In the genomic region with DNA sequence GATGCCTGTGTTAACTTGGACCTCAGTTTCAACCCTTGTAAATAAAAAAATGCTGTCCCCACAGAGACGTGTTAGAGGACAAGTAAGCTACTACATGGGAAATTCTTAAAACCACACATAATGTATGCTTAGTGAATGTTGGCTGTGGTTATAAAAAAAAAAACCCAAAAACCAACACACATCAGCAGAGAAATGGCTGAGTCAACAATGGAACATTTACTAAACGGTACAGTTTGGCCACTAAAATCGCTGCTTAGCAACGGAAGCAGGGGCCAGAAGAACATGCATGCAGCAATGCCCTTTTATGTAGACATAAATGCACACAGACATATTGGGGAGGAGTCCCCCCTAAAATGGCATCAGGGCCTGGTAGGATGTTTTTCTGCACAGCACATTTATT, we compare ENCODE assay signal across 28 mouse cellular contexts. TPM values are rescaled to one million over a fixed set of nuclear protein-coding genes. Genes with fewer than 3 reads are reported as not detected.
DNase-seq lines count a peak whose midpoint lies in the region; ATAC-seq and TF ChIP-seq lines count a peak whose summit lies in the region.
"Had no signal": no experiment of that assay in that cellular context is flagged by ENCODE, and none has a peak within 500 bp of the region (broad histone marks: within the 10 kb centered on the region; RNA-seq: fewer than 3 reads in every experiment).

No protein-coding gene starts in this region.

- peak; percentile 35 for DNase-seq in thymus, postnatal 0 days (ENCODE audit: low spot score)
- no peak for DNase-seq in thymus, adult 2 months
- peak; percentile 62 for DNase-seq in NIH3T3 (ENCODE audit: low read depth)
- peak; percentile 19 for DNase-seq in naive thymus-derived CD4-positive, alpha-beta T cell, adult 2 months (ENCODE audit: low read depth)
- no peak for DNase-seq in layer of hippocampus, postnatal 25 days (ENCODE audit: extremely low spot score in 1 of 2, low spot score in 1 of 2)
- no peak for DNase-seq in B cell, adult 2 months
- DNase-seq: adrenal gland, adult 8-10 months; cerebellum, adult 8-10 months; cerebellum, postnatal 25 days; gastrocnemius, postnatal 10 days; kidney, adult 11 months; kidney, postnatal 36 days; liver, embryonic 13.5 days; lung, postnatal 4 days; right cerebral cortex, postnatal 4 days; thymus, adult 18-20 months; thymus, postnatal 4 days had no signal

- no peak overlapping the region for H3K4me3 ChIP-seq in thymus, adult 2 months (ENCODE audit: control insufficient read depth, insufficient read depth, low read length)
- H3K4me3 ChIP-seq: heart, embryonic 15.5 days; hindbrain, embryonic 12.5 days; kidney, embryonic 15.5 days; layer of hippocampus, adult 2 months; liver, embryonic 13.5 days; midbrain, embryonic 15.5 days; neural tube, embryonic 12.5 days had no signal

- ATAC-seq in hematopoietic stem cell, adult 5-6 weeks (replicated peaks in 1 of 2; ENCODE audit: insufficient read depth in 1 of 2, low FRiP score in 2 of 2, low TSS enrichment in 1 of 2, low read depth in 1 of 2, poor library complexity in 2 of 2, severe bottlenecking in 2 of 2) = peak; percentile 57 to 61
- no peak for ATAC-seq in frontal cortex, adult (ENCODE audit: low TSS enrichment)
- ATAC-seq: forebrain, embryonic 14.5 days; midbrain, embryonic 15.5 days had no signal

- WGBS in thymus, adult 2 months = 4% methylated on average over 4 of the region's 4 CpGs

- TF ChIP-seq CTCF in thymus, adult 2 months (IDR thresholded peaks at IDR 0.05; ENCODE audit: borderline replicate concordance, control insufficient read depth, extremely low read depth, insufficient read depth, low read length, poor library complexity) = no peak

- no peak overlapping the region for H3K27ac ChIP-seq in thymus, adult 2 months (ENCODE audit: control insufficient read depth, insufficient read depth, low read length)
- H3K27ac ChIP-seq: heart, embryonic 15.5 days; hindbrain, embryonic 12.5 days; kidney, embryonic 15.5 days; layer of hippocampus, adult 2 months; liver, embryonic 13.5 days; midbrain, embryonic 15.5 days; neural tube, embryonic 12.5 days; stomach, postnatal 0 days had no signal

- H3K4me1 ChIP-seq in thymus, adult 2 months (replicated peaks; ENCODE audit: control insufficient read depth, insufficient read depth, low read length) = peaks cover 19% of the 10 kb centered on the region
- H3K4me1 ChIP-seq: midbrain, embryonic 15.5 days had no signal

- no peaks in the 10 kb centered on the region for H3K36me3 ChIP-seq in thymus, adult 2 months (ENCODE audit: control insufficient read depth, insufficient read depth, low read length)

- no peaks in the 10 kb centered on the region for H3K27me3 ChIP-seq in thymus, adult 2 months (ENCODE audit: control insufficient read depth, insufficient read depth, low read length)
- H3K27me3 ChIP-seq: heart, embryonic 15.5 days; hindbrain, embryonic 12.5 days; kidney, embryonic 15.5 days; liver, embryonic 13.5 days; midbrain, embryonic 15.5 days; neural tube, embryonic 12.5 days had no signal

- TF ChIP-seq POLR2A in thymus, adult 2 months (IDR thresholded peaks at IDR 0.05; ENCODE audit: control insufficient read depth, extremely low read depth, insufficient read depth, low read length, poor library complexity) = no peak

RNA-seq across cellular contexts. Expression of gene Lrp1, which starts 34.7 kb away (rescaled TPM):
- polyA plus RNA-seq in thymus, postnatal 0 days (2015; fragmentation: Nextera tagmentation; extraction: Ambion mirVana) = 8.0 and 8.6 TPM in 2 replicates
- polyA plus RNA-seq in thymus, adult 2 months (2012; rRNA removed) = 35.3 and 40.3 TPM in 2 replicates
- 1.2 and 8.6 TPM in 2 replicates for total RNA-seq in hematopoietic stem cell, adult 5-6 weeks (2017)
- total RNA-seq in layer of hippocampus, postnatal 25 days (2021) = 100 to 1,000 TPM; 259 to 316 TPM

RNA-seq across cellular contexts. Expression of gene Nxph4, which starts 51.9 kb away (rescaled TPM):
- 0.19 and 0.23 TPM in 2 replicates for polyA plus RNA-seq in thymus, postnatal 0 days (2015; fragmentation: Nextera tagmentation; extraction: Ambion mirVana)
- 0.06 and 0.20 TPM in 2 replicates for polyA plus RNA-seq in thymus, adult 2 months (2012; rRNA removed)
- 0.31 TPM in 1 of 2 replicates, not detected in the other for total RNA-seq in hematopoietic stem cell, adult 5-6 weeks (2017)
- total RNA-seq in layer of hippocampus, postnatal 25 days (2021) = 1 to 10 TPM; 1.9 to 2.1 TPM
- polyA plus RNA-seq: spleen, adult 2 months had no signal

RNA-seq across cellular contexts. Expression of gene Stat6, which starts 56.6 kb away (rescaled TPM):
- polyA plus RNA-seq in thymus, postnatal 0 days (2015; fragmentation: Nextera tagmentation; extraction: Ambion mirVana) = 38.4 and 47.9 TPM in 2 replicates
- polyA plus RNA-seq in thymus, adult 2 months (2012; rRNA removed) = 168 and 185 TPM in 2 replicates
- total RNA-seq in hematopoietic stem cell, adult 5-6 weeks (2017) = 49.8 and 50.8 TPM in 2 replicates
- 1 to 10 TPM; 4.1 to 7.2 TPM for total RNA-seq in layer of hippocampus, postnatal 25 days (2021)

Comparison
In these comparisons a context has a peak if more than half of its experiments do, and no peak if none do; other contexts are left out.
1. DNase-seq: peak in thymus, postnatal 0 days (single experiment), NIH3T3 (single experiment) and naive thymus-derived CD4-positive, alpha-beta T cell, adult 2 months (single experiment); none in thymus, adult 2 months (single experiment), layer of hippocampus, postnatal 25 days (0 of 2) and B cell, adult 2 months (0 of 2).
2. RNA of gene Lrp1, which starts 34.7 kb away (total RNA-seq): 259 to 316 TPM in layer of hippocampus, postnatal 25 days; 1.2 to 8.6 TPM in hematopoietic stem cell, adult 5-6 weeks; every median in the first group is over 10 times any median in the second.